Mouse (Mus musculus): ENCODE data around the gene Kif5c. TPM values are rescaled to one million over a fixed set of nuclear protein-coding genes. Genes with fewer than 3 reads are reported as not detected.

The Kif5c gene
- polyA plus RNA-seq, 1 experiment, result 0.65 TPM

DNA sequence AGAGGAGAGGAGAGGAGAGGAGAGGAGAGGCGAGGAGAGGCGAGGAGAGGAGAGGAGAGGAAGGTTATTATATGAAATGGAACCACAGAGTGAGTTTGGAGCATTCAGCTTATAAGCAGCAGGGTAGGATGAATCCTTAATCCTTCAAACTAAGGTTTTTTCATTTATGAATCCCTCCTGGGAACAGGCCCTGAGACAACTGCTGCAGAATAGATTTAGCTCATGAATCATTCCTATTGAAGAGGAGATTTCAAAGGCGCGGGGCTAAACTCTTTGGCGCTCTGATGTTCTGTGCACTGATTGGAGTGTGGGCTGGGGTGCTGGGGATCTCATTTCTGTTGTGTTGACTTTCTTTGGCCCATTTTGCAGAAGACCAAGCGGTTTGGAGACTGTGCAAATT is 63.7 kb downstream of the Kif5c start:
- no peaks in the 10 kb centered on the region for H3K27me3 ChIP-seq (ENCODE audit: control insufficient read depth, insufficient read depth, low read length)
- WGBS, result 73% methylated on average over 6 of the region's 6 CpGs

DNA sequence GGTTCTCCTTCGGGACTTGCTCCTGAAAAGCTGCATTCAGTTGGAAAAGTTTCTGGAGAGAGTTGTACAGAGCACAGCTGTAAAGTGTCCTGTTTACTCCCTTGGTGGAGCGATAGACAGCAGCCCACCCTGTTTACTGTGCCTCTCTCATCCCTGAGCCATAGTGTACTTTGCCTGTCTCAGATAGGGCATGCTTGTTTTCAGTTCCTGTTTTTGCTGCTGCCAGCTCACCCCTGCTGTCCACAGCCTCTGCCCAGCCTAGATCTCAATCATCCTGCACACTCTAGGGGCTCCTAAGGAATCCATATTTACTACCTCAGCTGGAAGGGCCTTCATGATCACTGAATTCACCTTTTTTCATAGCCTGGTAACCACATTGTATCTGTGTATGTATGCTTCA is 65.7 kb downstream of the Kif5c start:
- Histone ChIP-seq H3K36me3 (ENCODE audit: control insufficient read depth, insufficient read depth, low read length) (no peaks in the 10 kb centered on the region), H3K27ac (ENCODE audit: insufficient read depth, low read depth, low read length) (no peak overlapping the region), H3K4me3 (ENCODE audit: low read depth, low read length) (no peak overlapping the region), H3K4me1 (ENCODE audit: control insufficient read depth, insufficient read depth, insufficient read length, low read length) (no peaks in the 10 kb centered on the region), H3K27me3 (ENCODE audit: control insufficient read depth, insufficient read depth, low read length) (no peaks in the 10 kb centered on the region)
- 87% methylated on average over 2 of the region's 2 CpGs for WGBS
- TF ChIP-seq CTCF (IDR thresholded peaks at IDR 0.05; ENCODE audit: extremely low read depth, insufficient read length, insufficient replicate concordance, low read depth, low read length) (no peak), POLR2A (IDR thresholded peaks at IDR 0.05; ENCODE audit: low read depth, low read length) (no peak)

More for the DNA sequence above, 63.7 kb downstream of the Kif5c start:
- Histone ChIP-seq H3K4me3 (ENCODE audit: low read depth, low read length) (no peak overlapping the region), H3K36me3 (ENCODE audit: control insufficient read depth, insufficient read depth, low read length) (no peaks in the 10 kb centered on the region), H3K27ac (ENCODE audit: insufficient read depth, low read depth, low read length) (no peak overlapping the region), H3K4me1 (ENCODE audit: control insufficient read depth, insufficient read depth, insufficient read length, low read length) (no peaks in the 10 kb centered on the region)
- TF ChIP-seq POLR2A (IDR thresholded peaks at IDR 0.05; ENCODE audit: low read depth, low read length) (no peak), CTCF (IDR thresholded peaks at IDR 0.05; ENCODE audit: extremely low read depth, insufficient read length, insufficient replicate concordance, low read depth, low read length) (no peak)

DNA sequence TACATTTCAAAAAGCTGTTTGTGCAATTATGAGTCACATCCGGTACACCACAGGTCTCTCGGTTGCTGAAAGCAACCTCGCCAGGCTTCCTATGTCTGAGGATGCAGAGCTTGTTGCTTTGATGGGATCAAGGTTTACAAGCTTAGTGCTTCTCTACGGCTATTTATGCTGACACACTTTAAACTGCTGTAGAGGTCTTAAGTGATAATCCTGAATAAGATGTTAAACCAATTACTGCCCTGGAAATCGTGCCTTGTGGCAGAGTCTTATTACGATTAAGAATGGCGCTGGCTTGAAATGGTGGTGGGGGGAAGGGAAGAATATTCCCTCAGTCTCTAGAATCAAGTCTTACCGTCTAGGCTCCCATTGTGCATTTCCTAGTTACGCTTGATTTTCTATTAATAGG is 71.3 kb downstream of the Kif5c start:
- Histone ChIP-seq H3K27ac (ENCODE audit: insufficient read depth, low read depth, low read length) (no peak overlapping the region), H3K36me3 (ENCODE audit: control insufficient read depth, insufficient read depth, low read length) (no peaks in the 10 kb centered on the region), H3K27me3 (ENCODE audit: control insufficient read depth, insufficient read depth, low read length) (no peaks in the 10 kb centered on the region), H3K4me1 (ENCODE audit: control insufficient read depth, insufficient read depth, insufficient read length, low read length) (no peaks in the 10 kb centered on the region), H3K4me3 (ENCODE audit: low read depth, low read length) (no peak overlapping the region)
- WGBS, result 85% methylated on average over 9 of the region's 9 CpGs
- no peak for TF ChIP-seq CTCF (IDR thresholded peaks at IDR 0.05; ENCODE audit: extremely low read depth, insufficient read length, insufficient replicate concordance, low read depth, low read length)
- no peak for TF ChIP-seq POLR2A (IDR thresholded peaks at IDR 0.05; ENCODE audit: low read depth, low read length)

DNA sequence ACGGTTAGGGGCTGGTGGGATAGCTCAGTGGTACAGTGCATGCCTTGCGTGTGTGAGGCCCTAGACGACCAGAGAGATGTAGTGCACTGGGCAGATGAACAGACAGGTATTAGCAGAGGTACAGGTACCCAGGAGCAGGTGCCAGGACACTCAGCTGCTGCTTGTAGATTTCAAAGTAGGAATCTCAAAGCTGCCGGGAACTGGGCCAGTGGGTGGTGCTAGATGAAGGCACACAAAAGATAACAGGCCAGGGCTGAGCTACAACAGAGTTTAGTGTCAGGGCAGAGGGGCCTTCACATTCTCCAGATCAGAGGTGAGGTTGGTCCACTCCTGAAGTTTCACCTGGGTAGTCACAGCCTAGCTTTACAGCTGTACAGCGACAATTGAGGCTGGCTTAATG is 72.3 kb downstream of the Kif5c start:
- Histone ChIP-seq H3K27me3 (ENCODE audit: control insufficient read depth, insufficient read depth, low read length) (no peaks in the 10 kb centered on the region), H3K36me3 (ENCODE audit: control insufficient read depth, insufficient read depth, low read length) (no peaks in the 10 kb centered on the region), H3K27ac (ENCODE audit: insufficient read depth, low read depth, low read length) (no peak overlapping the region), H3K4me1 (ENCODE audit: control insufficient read depth, insufficient read depth, insufficient read length, low read length) (no peaks in the 10 kb centered on the region), H3K4me3 (ENCODE audit: low read depth, low read length) (no peak overlapping the region)
- TF ChIP-seq POLR2A (IDR thresholded peaks at IDR 0.05; ENCODE audit: low read depth, low read length) (no peak), CTCF (IDR thresholded peaks at IDR 0.05; ENCODE audit: extremely low read depth, insufficient read length, insufficient replicate concordance, low read depth, low read length) (no peak)
- WGBS, result 59% methylated on average over 5 of the region's 5 CpGs

DNA sequence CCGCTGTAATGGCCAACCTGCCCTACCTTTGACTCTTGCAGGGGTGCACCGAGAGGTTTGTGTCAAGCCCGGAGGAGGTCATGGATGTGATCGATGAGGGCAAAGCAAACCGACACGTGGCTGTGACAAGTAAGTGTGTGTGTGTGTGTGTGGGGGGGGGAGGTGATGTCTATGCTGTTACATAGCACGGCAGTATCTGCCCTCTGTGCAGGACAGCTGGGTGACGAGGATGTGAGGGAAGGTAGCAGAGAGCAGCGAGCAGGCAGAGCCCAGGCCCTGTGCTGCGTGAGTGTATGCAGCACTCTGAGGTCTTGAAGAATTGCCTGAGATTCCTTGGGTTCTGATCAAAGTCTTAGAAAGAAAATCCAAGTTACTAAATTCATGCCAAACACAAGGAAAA is 75.6 kb downstream of the Kif5c start:
- H3K27ac ChIP-seq (ENCODE audit: insufficient read depth, low read depth, low read length), result no peak overlapping the region
- TF ChIP-seq POLR2A (IDR thresholded peaks at IDR 0.05; ENCODE audit: low read depth, low read length) (no peak), CTCF (IDR thresholded peaks at IDR 0.05; ENCODE audit: extremely low read depth, insufficient read length, insufficient replicate concordance, low read depth, low read length) (no peak)
- H3K4me1 ChIP-seq (ENCODE audit: control insufficient read depth, insufficient read depth, insufficient read length, low read length), result no peaks in the 10 kb centered on the region
- H3K36me3 ChIP-seq (ENCODE audit: control insufficient read depth, insufficient read depth, low read length), result no peaks in the 10 kb centered on the region
- no peaks in the 10 kb centered on the region for H3K27me3 ChIP-seq (ENCODE audit: control insufficient read depth, insufficient read depth, low read length)
- 73% methylated on average over 10 of the region's 10 CpGs for WGBS
- H3K4me3 ChIP-seq (ENCODE audit: low read depth, low read length), result no peak overlapping the region

DNA sequence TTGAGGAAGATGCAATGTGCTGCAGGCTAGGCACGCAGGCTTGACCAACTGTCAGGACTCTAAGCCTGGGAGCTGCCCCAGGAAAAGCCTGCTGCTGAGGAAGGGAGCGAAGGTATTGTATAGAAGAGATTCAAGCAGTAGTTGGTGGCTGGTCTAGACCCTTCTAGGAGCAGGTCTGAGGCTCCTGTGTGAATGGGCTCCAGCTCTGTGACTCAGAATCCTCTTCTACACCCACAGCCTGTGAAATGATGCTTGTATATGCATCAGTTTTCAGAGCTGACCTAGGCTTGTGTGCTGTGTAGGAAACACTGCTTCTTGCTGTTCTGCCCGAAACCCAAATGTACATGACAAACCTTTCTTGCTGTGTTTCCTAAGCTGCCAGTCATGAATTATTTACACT is 76.4 kb downstream of the Kif5c start:
- WGBS, result 84% methylated on average over 3 of the region's 3 CpGs

DNA sequence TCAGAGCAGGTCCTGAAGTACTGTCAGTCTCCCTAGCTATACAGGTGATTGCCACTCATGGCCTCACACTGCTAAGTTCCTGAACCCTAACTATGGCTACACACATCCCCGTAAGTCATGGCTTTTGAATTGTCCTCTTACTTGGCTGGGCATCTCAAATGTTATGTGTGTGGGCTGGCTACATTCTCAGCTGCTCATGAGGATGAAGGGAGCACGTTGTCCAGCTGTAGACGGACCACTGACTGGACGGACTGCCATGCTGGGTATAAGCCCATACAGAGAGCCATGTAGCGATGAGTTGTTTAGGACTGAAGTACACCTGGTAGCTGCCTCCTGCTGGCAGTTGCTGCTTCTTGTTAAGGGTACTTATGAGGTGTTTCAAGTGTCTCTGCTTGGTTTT is 79.8 kb downstream of the Kif5c start:
- no peaks in the 10 kb centered on the region for H3K36me3 ChIP-seq (ENCODE audit: control insufficient read depth, insufficient read depth, low read length)
- TF ChIP-seq CTCF (IDR thresholded peaks at IDR 0.05; ENCODE audit: extremely low read depth, insufficient read length, insufficient replicate concordance, low read depth, low read length) (no peak), POLR2A (IDR thresholded peaks at IDR 0.05; ENCODE audit: low read depth, low read length) (no peak)
- no peak overlapping the region for H3K27ac ChIP-seq (ENCODE audit: insufficient read depth, low read depth, low read length)
- H3K4me1 ChIP-seq (ENCODE audit: control insufficient read depth, insufficient read depth, insufficient read length, low read length), result no peaks in the 10 kb centered on the region
- no peaks in the 10 kb centered on the region for H3K27me3 ChIP-seq (ENCODE audit: control insufficient read depth, insufficient read depth, low read length)
- no peak overlapping the region for H3K4me3 ChIP-seq (ENCODE audit: low read depth, low read length)
- WGBS, result 88% methylated on average over 5 of the region's 5 CpGs

More for the DNA sequence above, 76.4 kb downstream of the Kif5c start:
- Histone ChIP-seq H3K4me3 (ENCODE audit: low read depth, low read length) (no peak overlapping the region), H3K27me3 (ENCODE audit: control insufficient read depth, insufficient read depth, low read length) (no peaks in the 10 kb centered on the region), H3K27ac (ENCODE audit: insufficient read depth, low read depth, low read length) (no peak overlapping the region), H3K36me3 (ENCODE audit: control insufficient read depth, insufficient read depth, low read length) (no peaks in the 10 kb centered on the region), H3K4me1 (ENCODE audit: control insufficient read depth, insufficient read depth, insufficient read length, low read length) (no peaks in the 10 kb centered on the region)
- TF ChIP-seq CTCF (IDR thresholded peaks at IDR 0.05; ENCODE audit: extremely low read depth, insufficient read length, insufficient replicate concordance, low read depth, low read length) (no peak), POLR2A (IDR thresholded peaks at IDR 0.05; ENCODE audit: low read depth, low read length) (no peak)
